Mouse (Mus musculus): ENCODE measurements around the gene Psme4.

Gene Psme4

DNA sequence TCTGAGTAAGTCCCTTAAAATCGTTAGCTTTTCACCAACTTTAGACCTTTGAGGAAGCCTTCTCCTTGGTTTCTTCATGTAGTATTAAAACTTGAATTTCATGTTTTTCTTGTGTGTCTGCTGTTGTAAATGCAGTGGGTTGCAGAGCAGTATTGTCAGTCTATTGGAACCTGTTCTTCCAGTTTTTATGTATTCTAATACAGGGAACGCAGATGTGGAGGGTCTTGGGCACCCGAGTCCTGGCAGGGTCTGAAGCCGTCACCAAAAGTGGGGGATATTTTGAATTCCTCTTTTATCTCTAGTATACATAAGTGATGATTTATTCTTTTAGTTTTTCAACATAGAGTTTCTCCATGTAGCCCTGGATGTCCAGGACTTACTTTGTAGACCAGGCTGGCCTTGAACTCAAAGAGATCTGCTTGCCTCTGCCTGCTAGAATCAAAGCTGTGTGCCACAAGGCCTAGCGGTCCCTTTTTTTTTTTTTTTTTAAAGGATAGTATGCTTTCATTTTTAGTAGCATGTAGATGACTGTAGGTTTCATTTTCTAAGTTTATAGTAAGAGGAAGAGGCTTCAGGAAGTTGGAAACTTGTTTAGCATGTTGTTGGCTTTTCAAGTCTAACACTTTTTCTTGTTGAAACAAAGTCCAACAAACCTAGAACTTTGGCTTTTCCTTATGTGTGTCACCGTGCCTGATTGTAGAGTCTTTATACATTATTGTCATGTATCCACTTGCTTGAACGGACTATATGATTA lies 14.9 kb downstream of the Psme4 start:
- DNase-seq (ENCODE audit: low read depth): peak; percentile 34

GRCm38 (mm10) chr11:30792680-30793079 lies 21.2 kb downstream of the Psme4 start:
- DNase-seq (ENCODE audit: low read depth): no peak

GRCm38 (mm10) chr11:30793753-30794152 lies 22.2 kb downstream of the Psme4 start:
- no peak for DNase-seq (ENCODE audit: low read depth)

DNA sequence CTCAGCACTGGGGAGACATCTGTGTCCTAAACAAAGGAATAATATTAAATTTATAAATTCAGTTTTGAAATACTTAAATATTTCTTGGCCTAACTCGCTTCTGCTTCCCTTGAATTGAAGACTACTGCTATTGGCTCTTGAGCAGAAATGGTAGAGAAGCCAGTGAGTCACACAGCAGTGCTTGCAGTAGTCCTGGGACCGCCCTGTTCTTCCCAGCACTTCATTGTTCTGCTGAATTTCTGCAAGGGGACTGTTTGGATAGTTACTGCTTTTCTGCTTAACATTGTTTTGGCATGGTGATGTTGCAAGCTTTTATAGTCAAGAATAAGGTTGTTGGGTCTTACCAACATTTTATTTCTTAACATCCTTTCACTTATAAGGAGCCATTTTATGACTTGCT lies 25.7 kb downstream of the Psme4 start:
- DNase-seq (ENCODE audit: low read depth): no peak

GRCm38 (mm10) chr11:30799496-30799895 lies 28.0 kb downstream of the Psme4 start:
- DNase-seq (ENCODE audit: low read depth): peak; percentile 62

DNA sequence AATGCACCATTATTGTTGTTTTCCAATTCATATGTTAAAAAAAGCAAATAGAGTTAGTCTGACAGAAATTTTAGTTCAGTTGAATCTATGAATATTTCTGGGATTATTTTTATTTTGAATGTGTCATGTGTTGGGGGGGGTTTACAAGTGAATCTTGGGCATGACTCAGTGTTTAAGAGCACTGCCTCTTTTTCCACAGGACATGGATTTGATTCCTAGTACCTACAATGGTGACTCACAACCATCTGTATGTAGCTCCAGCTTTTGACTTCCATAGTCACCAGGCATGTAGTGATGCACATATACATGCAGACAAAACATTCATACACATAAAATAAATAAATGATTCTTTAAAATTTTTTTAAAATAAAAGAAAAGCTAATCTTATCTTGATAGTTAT lies 28.6 kb downstream of the Psme4 start:
- no peak for DNase-seq (ENCODE audit: low read depth)

DNA sequence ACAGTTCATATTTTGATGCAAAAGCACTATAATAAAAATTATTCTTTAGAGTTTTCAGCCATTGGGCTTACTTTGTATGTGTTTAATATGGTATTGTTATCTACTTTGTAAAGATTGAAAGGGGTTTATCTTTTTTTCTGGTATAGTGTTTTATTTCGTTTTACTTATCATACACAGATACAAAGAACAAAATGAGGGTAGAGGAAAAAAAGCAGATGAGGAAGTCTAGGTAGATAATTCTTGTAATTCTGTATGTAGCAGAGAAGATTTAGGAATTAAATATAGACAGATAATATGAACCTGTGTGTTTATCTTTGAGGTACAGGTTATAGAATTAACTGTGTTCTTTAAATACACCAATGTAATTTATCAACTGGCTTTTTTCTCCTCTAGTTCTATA lies 30.9 kb downstream of the Psme4 start:
- DNase-seq (ENCODE audit: low read depth): no peak

- no peak for DNase-seq (ENCODE audit: low read depth)
Observed at GRCm38 (mm10) chr11:30821116-30821515, 49.6 kb downstream of the Psme4 start.

DNA sequence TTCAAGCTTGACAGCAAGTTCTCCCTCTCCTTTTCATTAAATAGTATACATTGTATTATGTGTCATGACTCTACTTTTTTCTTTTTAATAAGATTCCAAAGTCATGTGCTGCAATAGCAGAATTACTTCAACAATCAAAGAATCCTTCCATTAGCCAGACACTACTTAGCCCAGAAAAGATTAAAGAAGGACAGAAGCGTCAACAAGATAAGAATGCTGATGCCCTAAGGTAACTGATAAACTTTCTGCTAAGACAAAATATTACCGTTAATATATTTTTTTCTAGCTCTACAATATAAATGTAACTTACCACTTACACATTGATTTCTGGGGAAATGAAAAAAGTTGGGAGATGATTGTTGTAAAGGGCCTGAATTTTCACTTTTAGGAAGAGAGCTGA lies 67.3 kb downstream of the Psme4 start:
- DNase-seq (ENCODE audit: low read depth): no peak

- DNase-seq (ENCODE audit: low read depth): no peak
Observed at GRCm38 (mm10) chr11:30844355-30844754, 72.8 kb downstream of the Psme4 start.

GRCm38 (mm10) chr11:30872425-30872824 lies 100.9 kb downstream of the Psme4 start:
- DNase-seq (ENCODE audit: low read depth): no peak

DNA sequence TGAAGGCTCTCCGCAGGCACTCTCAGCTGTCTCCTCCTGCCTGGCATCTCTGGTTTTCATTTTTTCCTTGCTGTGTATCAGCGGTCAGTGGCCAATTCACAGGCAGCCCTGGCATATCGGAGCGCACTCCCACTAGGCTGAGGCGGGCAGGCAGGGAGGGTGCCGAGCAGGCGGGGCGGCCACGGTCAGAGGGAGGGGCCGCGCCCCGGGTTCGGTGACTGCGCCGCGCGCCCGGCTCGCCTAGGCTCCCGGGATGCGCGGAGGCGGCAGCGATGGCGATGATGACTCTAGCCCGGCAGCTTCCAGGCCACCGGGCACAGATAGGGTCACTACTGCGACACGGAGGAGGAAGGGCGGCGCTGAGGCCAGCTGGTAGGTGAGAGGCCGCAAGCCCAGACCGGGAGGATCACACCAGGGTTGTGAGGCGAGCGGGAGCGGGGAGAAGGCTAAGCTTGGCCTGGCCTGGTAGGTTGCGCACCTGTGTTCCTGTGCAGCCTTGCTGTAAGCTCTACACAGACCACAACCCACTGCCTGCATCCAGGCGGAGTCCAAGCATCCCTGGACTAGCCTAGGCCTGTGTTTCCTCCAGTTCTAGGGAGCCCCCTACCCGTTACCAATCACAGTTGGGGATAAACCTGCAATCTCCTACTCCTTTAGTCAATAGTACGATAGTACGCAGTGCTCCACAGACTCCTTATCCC lies 113.8 kb downstream of the Psme4 start, which contains the start of the genes Gpr75 and Asb3:
Gene Gpr75, plus strand, starts transcription at position 188 of the 701 bp plus-strand sequence.
Gene Asb3, plus strand, starts transcription at position 246 of the 701 bp plus-strand sequence.
- DNase-seq (ENCODE audit: low read depth): no peak

DNA sequence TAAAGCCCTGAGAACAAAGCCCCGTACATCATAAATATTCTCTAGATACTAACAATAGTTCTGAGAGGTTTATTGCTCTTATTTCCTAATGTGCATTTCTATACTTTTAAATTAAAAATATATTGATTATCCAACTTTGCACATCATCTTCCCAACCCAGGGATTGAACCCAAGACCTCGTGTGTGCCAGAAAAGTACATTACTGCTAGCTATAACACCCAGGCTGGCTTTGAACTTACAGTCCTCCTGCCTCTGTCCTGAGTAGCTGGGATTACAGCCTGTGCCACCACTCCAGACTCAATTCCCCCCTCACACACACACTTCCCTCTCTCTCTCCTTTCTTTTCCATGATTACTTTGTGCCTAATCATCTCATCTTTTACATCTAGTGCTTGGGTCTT lies 116.6 kb downstream of the Psme4 start:
- no peak for DNase-seq (ENCODE audit: low read depth)

DNA sequence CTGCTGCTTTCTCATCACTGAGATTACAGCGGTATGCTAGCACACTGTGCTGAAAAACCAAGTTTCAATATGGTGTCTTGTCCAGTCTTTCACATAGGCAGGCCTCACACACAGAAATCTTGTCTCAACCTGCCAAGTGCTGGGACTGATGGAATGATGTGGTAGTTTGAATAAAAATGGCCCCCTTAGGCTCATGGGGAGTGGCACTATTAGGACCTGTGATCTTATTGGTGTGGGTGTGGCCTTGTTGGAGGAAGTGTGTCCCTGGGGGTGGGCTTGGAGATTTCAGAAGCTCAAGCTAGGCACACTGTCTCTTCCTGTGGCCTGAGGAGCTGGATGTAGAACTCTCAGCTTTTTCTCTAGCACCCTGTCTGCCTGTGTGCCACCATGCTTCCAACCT lies 124.7 kb downstream of the Psme4 start:
- no peak for DNase-seq (ENCODE audit: low read depth)

- DNase-seq (ENCODE audit: low read depth): no peak
Observed at GRCm38 (mm10) chr11:30899312-30899711, 127.8 kb downstream of the Psme4 start.

DNA sequence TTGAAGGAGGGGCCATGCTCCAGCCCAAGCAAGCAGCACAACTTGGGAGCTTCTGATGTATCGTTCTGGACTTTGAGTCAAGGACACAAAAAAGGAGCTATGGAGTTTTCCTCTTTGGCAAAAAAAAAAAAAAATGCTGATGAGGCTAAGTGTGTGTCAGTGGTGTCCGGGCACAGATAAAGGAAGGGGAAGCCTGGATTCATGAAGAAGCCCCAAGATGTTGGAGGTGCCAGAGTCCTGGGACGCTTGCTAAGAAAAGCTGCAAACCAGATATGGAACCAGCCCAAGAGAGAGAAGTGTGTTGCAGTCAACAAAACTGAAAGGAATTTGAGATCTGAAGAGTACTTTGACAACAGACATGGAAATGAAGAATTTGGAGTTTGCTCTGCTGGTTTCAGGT lies 140.8 kb downstream of the Psme4 start:
- no peak for DNase-seq (ENCODE audit: low read depth)

DNA sequence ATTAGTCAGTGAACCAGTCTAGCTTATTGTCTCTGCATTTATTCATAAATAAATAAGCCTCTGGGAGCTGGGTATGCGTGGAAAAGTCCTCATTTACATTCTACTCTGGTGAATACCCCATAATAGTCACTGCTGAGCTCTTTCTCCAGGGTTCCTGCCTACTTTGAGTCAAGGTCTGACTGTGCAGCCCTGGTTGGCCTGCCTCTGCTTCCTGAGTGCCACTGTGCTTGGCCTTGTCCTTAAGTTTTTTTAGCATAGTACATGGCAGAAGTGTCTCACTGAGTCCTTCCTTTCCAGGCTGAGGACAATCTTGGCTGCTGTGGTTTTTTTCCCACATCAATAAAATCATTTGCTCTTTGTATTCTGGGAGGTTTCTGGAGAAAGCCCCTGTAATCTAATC lies 149.1 kb downstream of the Psme4 start:
- DNase-seq (ENCODE audit: low read depth): no peak

GRCm38 (mm10) chr11:30923283-30923682 lies 151.8 kb downstream of the Psme4 start:
- DNase-seq (ENCODE audit: low read depth): no peak

DNA sequence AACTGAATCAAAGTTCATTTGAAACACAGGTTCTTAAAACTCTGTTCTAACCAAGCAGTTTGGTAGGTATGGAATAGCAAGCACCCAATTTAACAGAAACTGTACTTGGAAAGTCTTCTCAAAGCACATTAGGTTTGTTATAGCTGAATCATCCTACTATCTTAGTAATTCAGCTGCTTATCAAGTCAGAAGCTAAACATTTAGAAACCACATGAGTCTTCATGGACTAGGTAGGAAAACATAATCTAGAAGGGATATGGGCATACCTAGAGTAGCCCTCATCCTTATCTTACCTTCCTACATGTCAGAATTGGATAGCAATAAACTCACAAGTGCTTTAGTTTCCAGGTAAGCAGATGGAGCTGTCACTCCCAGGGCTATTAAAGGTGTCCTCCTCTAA lies 156.6 kb downstream of the Psme4 start:
- DNase-seq (ENCODE audit: low read depth): no peak

DNA sequence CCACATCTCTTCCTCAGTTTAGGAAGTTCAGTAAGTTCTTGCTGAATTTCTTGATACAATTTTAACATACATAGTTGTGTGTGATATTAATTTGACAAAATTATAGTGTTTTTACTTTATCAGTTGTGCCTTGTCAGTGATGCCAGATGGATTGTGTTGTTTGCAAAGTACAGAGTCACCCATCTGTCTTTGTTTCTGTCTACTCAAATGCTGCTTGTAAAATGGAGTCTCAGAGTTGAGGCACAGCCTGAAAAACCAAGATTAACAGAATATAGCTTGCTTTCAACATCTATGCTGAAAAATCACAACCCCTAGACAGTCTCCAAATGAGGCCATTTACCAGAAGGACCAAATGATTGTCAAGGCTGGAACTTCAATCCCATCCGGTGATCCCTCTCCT lies 157.0 kb downstream of the Psme4 start:
- no peak for DNase-seq (ENCODE audit: low read depth)
